Mouse (Mus musculus) ovary, postnatal 14 days (tissue): ENCODE data around the gene St3gal6.
A peak's percentile ranks its signal among the peaks of the same experiment; 100 is the strongest.
"Not testable (repeated sequence)": the region's sequence is repeated elsewhere in the genome, so short reads cannot be mapped to it uniquely, and the experiment has no call there.

Experiments
- DNase-seq: peaks from one replicate; pipeline ENCODE4 v3.0.0; 2022; ENCODE audit warnings: low spot score

Gene St3gal6

GRCm38 (mm10) chr16:58475544-58476154 is 48.4 kb downstream of the St3gal6 start:
- no peak for DNase-seq

- DNase-seq: no peak
These were observed 49.2 kb downstream of the St3gal6 start for GRCm38 (mm10) chr16:58474875-58475274.

GRCm38 (mm10) chr16:58470841-58471240 is 53.2 kb downstream of the St3gal6 start:
- DNase-seq: no peak

- no peak for DNase-seq
These were observed 54.0 kb downstream of the St3gal6 start for GRCm38 (mm10) chr16:58470061-58470460.

GRCm38 (mm10) chr16:58465412-58465811 is 58.6 kb downstream of the St3gal6 start:
- no peak for DNase-seq

- DNase-seq: no peak
These were observed 60.0 kb downstream of the St3gal6 start for GRCm38 (mm10) chr16:58464051-58464450.

GRCm38 (mm10) chr16:58462519-58462918 is 61.5 kb downstream of the St3gal6 start:
- no peak for DNase-seq

- no peak for DNase-seq
These were observed 62.1 kb downstream of the St3gal6 start for GRCm38 (mm10) chr16:58461856-58462518.

- DNase-seq: no peak
These were observed 63.7 kb downstream of the St3gal6 start for GRCm38 (mm10) chr16:58460386-58460785.

- DNase-seq: not testable (repeated sequence)
These were observed 64.1 kb downstream of the St3gal6 start for GRCm38 (mm10) chr16:58459966-58460365.

- DNase-seq: no peak
These were observed 67.1 kb downstream of the St3gal6 start for GRCm38 (mm10) chr16:58456991-58457390.

GRCm38 (mm10) chr16:58456445-58456844 is 67.6 kb downstream of the St3gal6 start:
- no peak for DNase-seq

GRCm38 (mm10) chr16:58455118-58455517 is 68.9 kb downstream of the St3gal6 start:
- no peak for DNase-seq

- peak; percentile 54 for DNase-seq
These were observed 69.4 kb downstream of the St3gal6 start for GRCm38 (mm10) chr16:58454617-58455016.

GRCm38 (mm10) chr16:58453820-58454219 is 70.2 kb downstream of the St3gal6 start:
- DNase-seq: no peak

GRCm38 (mm10) chr16:58453138-58453537 is 70.9 kb downstream of the St3gal6 start:
- DNase-seq: no peak

- DNase-seq: no peak
These were observed 72.4 kb downstream of the St3gal6 start for GRCm38 (mm10) chr16:58451647-58452046.

GRCm38 (mm10) chr16:58450648-58451047 is 73.4 kb downstream of the St3gal6 start:
- DNase-seq: no peak

GRCm38 (mm10) chr16:58449073-58449472 is 75.0 kb downstream of the St3gal6 start:
- DNase-seq: no peak

- DNase-seq: no peak
These were observed 77.5 kb downstream of the St3gal6 start for GRCm38 (mm10) chr16:58446281-58447259.

GRCm38 (mm10) chr16:58444735-58445134 is 79.3 kb downstream of the St3gal6 start:
- no peak for DNase-seq

- DNase-seq: no peak
These were observed 91.7 kb downstream of the St3gal6 start for GRCm38 (mm10) chr16:58432384-58432783.

- DNase-seq: no peak
These were observed 93.8 kb downstream of the St3gal6 start for GRCm38 (mm10) chr16:58430246-58430645.
